Mouse (Mus musculus) CH12.LX (cell line): Measurements from ENCODE around the gene Phlpp2.

ENCODE experiments used
- CTCF ChIP-seq, 2 experiments: IDR thresholded peaks in 1 of 2; conservative IDR thresholded peaks in 1 of 2; 2 replicates each; pipeline ENCODE4 v1.5.1; 2011 to 2012; ENCODE audit warnings: low read depth in 2 of 2, low read length in 2 of 2, improper control_type of control experiment in 1 of 2, inconsistent platforms in 1 of 2, mild to moderate bottlenecking in 1 of 2, moderate library complexity in 1 of 2
- ELF1 ChIP-seq: IDR thresholded peaks from 2 replicates; pipeline ENCODE4 v1.6.1; 2014; ENCODE audit warnings: low read depth, mild to moderate bottlenecking, inconsistent platforms, low read length, improper control_type of control experiment
- GABPA ChIP-seq: IDR thresholded peaks from 2 replicates; pipeline ENCODE4 v1.6.1; 2012; ENCODE audit warnings: low read depth, low read length, improper control_type of control experiment, inconsistent platforms; ENCODE audit not compliant: insufficient replicate concordance
- MAFK ChIP-seq: IDR thresholded peaks from 2 replicates; pipeline ENCODE4 v1.6.1; 2011; ENCODE audit warnings: low read length, improper control_type of control experiment; ENCODE audit not compliant: insufficient replicate concordance
- MAZ ChIP-seq: IDR thresholded peaks from 2 replicates; pipeline ENCODE4 v1.6.1; 2012; ENCODE audit warnings: low read depth, mild to moderate bottlenecking, inconsistent platforms, low read length, improper control_type of control experiment, moderate library complexity
- NELFE ChIP-seq: IDR thresholded peaks from 2 replicates; pipeline ENCODE4 v1.6.1; 2011; ENCODE audit warnings: low read depth, low read length, improper control_type of control experiment
- NRF1 ChIP-seq: IDR thresholded peaks from 2 replicates; pipeline ENCODE4 v1.6.1; 2014; ENCODE audit warnings: low read depth, mild to moderate bottlenecking, inconsistent platforms, low read length, improper control_type of control experiment, moderate library complexity
- POLR2AphosphoS2 ChIP-seq: IDR thresholded peaks from 2 replicates; pipeline ENCODE4 v1.6.1; 2011; ENCODE audit warnings: low read depth, low read length, improper control_type of control experiment
- TCF12 ChIP-seq: IDR thresholded peaks from 2 replicates; pipeline ENCODE4 v1.6.1; 2014; ENCODE audit warnings: low read depth, mild to moderate bottlenecking, inconsistent platforms, low read length, improper control_type of control experiment

DNA sequence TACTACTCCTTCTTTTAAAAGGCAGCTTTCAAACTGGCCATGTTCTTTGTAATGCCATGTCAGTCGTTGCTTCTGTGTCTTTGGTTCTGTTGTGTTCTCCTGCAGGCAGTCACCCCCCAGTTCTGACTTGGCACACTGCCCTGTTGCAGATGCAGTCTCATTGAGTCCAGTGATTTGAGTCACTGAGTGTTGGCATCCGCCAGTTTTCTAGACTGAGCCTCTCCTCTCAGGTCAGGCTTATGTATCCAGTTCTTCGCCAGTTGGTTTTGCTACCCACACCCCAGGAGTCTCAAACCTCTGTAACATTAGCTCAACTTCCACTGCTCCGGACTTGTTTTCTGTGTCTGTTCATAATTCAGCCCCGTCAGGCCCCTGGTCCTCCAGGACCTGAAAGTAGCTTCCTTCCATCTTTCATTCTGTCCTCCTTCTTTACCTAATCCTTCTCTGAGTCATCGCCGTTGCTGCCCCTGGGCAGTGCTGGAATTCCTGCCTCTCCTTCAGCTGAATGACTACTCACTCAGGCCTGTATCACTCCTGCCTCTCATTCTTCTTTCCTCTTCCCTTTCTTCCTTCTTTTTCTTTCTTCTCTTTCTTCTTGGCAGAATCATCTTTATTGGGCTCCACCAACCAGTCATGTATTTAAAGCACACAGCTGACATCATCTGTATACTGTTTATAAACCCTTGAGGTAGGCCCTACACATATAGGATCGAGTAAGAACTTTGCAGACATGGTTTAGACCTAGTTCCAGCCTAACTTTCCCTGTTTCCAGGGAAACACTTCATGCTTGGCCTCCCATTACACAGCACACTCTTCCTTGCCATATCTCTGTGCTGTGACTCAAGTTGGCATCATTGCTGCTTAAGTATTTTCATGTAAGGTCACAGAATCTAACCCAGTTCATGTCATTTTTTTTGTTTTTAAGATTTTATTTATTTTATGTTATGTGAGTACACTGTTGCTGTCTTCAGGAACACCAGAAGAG is 52.4 kb downstream of the Phlpp2 start:
- TF ChIP-seq MAZ (no peak), TCF12 (no peak), CTCF (conservative IDR thresholded peaks at IDR 0.05 in 1 of 2, IDR thresholded peaks at IDR 0.05 in 1 of 2; ENCODE audit: low read depth in 2 of 2, low read length in 2 of 2) (no peak; a peak in 1 of 4 replicates), GABPA (no peak), NELFE (no peak), POLR2AphosphoS2 (no peak), NRF1 (no peak), ELF1 (no peak), MAFK (no peak)
